Mouse (Mus musculus): Measurements from ENCODE around the gene Ncln. TPM values are rescaled to one million over a fixed set of nuclear protein-coding genes. Genes with fewer than 3 reads are reported as not detected.

Ncln gene
- total RNA-seq, 2 experiments from 2014 or later = 39.1 to 47.3 TPM

DNA sequence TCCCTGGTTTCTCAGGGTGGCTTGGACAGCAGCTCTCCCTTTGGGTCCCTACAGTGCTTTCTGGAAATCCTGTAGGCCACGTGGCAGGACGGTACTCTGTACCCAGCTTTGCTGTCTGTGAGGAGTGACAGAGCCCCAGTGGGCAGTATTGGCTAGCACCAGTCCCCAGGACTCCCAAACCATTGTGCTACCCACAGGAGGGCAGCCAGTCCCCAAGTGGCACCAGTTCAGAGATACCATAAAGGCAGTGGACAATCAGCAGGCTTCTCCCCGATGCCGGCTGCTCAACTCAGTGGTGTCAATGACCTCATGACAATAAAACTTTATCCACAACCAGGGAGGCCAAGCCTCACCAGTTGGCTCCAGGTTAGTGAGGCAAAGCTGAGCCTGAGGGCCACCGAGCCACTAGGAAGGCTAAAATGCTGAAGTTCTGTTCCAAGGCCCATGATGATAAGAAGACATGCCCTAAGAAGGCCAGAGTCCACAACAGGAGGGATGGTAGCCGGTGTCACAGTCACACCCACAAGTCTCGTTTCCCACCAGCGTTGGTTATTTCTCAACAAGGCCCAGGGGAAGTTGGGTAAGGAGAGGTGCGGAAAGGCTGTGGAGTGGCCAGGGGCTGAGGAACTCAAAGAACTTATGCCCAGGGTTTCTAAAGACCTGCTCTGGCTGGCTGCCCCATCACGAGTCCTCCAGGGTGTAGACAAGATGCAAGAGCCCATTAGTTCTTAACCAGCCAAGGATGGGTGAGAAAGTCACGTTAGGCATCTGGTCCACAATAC lies 1.7 kb downstream of the Ncln start:
- no peak for DNase-seq
- intact Hi-C loops (cut with DNase I; ENCODE audit: low total_unique reads) = no loop called here

DNA sequence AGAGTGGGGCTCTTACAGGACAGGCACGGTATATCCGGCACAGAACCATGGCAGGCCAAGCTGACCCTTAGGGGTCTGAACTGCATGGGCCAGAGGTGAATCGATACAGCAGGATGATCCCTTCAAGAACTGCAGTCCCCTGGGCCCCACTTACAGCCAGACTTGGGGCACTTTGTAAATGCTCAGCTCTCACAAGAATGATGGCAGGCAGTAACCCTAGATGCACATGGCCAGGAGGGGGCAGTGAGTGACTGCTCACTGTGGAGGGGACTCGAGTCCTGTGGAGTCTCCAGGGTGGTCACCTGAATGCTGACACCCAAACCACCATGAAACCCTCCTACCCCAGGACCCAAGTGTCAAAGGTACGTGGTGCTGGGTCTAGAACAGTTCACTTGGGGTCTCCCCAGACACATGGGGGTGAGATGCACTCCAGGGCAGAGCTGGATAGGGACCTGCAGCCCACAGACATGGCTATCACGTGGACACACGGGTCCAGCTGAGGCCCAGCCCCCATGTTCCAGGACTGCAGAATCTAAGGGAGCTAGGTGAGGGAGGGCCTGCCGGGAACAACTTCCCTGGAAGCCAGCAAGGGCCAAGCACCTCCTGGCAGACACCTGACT lies 2.5 kb downstream of the Ncln start:
- intact Hi-C loops (cut with DNase I; ENCODE audit: low total_unique reads) = no loop called here

DNA sequence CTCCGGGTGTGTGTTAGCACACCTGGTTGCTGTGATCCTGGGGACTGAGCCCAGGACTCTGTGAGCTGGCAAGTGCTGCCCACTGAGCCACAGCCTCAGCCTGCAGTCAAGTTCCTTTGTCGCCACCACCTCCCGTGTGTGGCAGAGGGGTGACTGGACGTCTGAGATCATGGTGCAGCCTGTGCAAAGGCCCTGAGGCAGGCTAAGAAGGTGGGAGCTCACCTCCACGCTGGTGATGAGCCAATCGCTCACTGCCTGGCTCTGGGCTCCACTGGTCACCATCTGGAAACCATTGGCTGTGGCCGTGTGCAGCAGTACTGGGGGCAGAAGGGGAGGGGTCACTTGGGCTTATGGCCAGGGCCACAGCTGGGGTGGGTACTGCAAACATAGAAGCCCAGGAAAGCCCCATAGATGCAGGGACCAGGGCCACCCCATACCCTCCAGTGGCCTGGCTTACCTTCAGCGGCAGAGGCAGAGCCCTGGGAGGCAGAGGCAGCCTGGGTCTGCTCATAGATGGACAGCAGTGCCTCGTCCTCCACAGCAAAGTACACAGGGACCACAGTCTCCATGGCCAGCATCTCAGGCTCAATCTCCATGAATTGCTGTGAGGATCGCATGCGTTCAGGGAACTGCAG lies 3.5 kb downstream of the Ncln start:
- intact Hi-C loops (cut with DNase I; ENCODE audit: low total_unique reads) = no loop called here

More for the DNA sequence above, 2.5 kb downstream of the Ncln start:
- DNase-seq = no peak

DNA sequence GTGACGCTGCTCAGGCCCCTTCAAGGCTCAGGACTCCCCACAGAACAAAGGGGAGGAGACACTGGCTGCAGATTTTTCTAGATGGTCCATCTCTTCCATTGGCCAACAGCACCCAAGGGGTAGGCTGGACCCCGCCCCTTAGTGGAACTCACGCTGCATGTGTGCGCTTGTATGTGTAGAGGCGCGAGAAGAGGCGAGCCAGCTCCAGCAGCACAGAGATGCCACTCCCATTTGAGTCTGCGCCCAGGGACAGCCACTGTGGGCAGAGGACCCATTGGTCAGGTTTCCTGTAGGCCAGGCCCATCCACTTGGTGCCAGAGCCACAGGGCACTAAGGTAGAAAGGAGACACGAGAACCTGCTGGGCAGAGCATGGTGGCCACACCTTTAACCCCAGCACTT lies 5.2 kb downstream of the Ncln start:
- no peak for DNase-seq
- intact Hi-C loops (cut with DNase I; ENCODE audit: low total_unique reads) = no loop called here

More for the DNA sequence above, 3.5 kb downstream of the Ncln start:
- no peak for DNase-seq

DNA sequence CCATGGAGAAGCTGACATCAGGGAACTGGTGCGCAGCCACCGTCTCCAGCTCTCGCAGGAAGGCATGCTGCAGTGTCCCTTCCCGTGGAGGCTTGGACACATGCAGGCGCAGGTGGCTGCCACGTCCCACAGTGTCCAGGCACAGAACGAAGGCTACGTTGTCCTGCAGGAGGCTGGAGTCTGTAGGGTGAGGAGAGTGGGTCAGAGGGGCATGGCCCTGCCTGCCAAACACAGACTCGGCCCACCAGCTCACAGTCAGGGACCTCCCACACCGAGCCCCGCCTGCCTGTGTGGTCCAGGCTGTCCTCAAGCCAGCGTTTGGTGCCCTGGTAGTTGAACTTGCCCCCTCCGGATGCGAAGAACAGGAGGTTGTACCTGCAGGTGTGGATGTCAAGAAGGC lies 6.3 kb downstream of the Ncln start:
- intact Hi-C loops (cut with DNase I; ENCODE audit: low total_unique reads) = no loop called here
- no peak for DNase-seq

DNA sequence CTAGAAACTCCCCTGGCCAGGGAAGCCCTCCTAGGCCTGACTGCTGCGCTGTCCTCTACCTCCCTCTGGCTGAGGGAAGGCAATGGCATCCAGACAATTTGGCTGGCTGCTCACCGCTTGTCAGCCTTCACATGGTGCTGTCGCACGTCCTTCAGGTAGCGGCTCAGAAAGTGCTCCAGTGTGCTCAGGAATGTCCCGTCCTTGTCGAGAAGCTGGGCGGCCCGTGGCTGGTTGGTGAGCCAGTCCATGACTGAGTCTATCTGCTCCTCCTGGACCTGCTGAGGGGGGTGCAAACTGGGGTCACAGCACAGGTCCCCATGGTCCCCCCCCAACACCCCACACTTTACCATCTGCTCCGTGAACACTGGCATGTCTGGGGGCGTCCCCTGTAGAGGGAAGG lies 8.1 kb downstream of the Ncln start:
- DNase-seq = no peak
- intact Hi-C loops (cut with DNase I; ENCODE audit: low total_unique reads) = no loop called here

DNA sequence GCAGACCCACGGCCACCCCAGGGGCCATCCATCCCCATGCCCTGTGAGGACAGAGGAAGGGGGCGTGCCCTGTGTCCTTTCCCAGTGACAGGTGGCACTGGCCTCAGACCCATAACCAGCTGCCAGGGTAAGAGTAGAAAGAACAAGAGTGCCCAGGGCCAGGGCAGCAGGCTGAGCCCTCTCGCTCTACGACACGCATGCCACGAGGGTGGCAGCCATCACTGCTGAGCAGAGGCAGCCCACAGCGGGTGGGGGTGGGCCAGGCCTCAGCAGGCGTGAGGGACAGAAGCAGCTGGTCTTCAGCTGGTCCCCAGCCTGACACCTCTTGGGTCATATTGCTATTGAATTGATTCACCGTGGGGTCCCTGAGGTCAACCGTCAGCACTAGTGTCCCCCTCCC lies 9.7 kb downstream of the Ncln start:
- no peak for DNase-seq
- intact Hi-C loops (cut with DNase I; ENCODE audit: low total_unique reads) = no loop called here

DNA sequence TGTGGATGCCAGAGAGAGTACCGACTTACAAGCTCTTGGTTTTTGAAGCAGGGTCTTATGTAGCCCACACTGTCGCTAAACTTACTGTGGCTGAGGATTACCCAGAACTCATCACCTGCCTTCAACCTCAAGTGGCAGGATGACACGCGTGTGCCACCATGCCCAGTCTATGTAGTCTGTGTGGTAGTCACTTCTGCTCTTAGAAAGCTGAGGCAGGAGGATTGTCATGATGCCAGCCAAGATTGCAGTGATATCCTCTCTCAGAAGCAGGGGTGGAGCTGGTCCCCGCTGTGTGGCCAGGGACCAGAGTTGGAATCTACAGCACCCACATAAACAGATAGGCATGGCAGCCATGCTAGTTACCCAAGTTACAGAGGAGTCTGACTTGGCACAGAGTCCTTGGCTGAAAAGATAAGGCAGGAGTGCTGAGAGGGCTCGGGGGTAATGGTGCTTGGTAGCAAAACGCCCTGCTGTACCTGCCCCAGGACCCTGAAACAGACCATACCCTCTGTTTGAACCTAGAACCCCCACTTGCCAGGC lies 10.6 kb downstream of the Ncln start:
- intact Hi-C loops (cut with DNase I; ENCODE audit: low total_unique reads) = no loop called here
- DNase-seq = no peak

DNA sequence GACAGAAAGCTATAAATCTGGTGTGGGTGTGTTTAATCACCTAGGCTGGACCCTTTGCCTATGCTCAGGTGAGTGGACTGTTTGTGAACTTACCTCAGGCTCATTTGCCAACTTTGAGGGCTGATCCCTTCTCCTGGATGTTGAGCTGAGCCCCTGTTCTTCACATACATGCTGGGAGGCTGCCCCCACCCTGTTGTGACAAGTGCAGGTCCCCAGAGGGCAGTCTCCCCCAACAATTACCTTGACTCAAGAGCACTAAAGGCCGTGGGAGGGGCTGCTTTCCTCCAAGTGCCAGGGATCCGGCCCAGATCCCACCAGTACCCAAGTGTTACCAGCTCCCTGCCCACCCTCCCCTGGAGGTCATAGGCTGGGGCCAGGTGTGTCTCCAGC lies 11.1 kb downstream of the Ncln start:
- intact Hi-C loops (cut with DNase I; ENCODE audit: low total_unique reads) = no loop called here
- no peak for DNase-seq

DNA sequence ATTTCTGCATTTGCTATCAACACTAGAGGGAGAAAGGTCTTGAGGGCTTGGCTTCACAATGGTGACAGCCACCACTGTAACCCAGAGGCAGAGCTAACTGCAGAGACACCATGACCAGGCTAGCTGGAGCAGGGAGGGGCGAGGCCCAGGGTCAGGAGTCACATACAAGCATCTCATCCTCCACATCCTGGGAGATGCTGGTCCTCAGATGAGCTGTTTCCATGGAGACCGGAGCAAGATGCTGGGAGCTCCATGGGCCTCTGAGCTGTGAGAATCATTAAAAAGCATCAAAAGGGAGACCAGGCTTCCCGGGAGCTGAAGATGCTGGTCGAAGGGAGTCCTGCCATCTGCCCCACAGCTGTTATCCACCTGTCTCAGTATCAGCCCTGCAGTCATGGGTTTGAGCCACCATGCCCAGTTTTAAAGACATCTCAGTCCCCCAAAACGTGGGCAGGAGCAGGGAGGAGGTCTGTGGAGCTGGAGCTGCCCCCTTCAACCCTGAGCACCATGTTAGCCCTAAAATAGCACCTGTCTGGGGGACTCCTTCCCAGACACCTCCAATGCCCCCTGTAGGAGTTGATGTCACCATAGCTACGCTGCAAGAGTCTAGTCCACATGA lies 11.6 kb downstream of the Ncln start:
- intact Hi-C loops (cut with DNase I; ENCODE audit: low total_unique reads) = no loop called here
- no peak for DNase-seq

DNA sequence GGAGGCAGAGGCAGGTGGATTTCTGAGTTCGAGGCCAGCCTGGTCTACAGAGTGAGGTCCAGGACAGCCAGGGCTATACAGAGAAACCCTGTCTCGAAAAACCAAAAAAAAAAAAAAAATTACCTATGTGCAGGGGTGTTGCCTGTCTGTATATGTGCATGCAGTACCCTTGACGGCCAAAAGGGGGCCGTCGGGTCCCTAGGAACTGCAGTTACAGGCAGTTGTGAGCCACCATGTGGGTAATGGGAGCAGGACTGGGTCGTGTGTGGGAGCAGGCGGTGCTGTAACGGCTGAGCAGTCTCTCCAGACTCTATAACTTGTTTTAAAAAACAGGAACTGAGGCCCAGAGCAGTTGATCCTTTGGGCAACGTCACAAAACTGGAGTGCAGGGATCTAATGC lies 12.2 kb downstream of the Ncln start:
- DNase-seq = no peak
- intact Hi-C loops (cut with DNase I; ENCODE audit: low total_unique reads) = no loop called here

DNA sequence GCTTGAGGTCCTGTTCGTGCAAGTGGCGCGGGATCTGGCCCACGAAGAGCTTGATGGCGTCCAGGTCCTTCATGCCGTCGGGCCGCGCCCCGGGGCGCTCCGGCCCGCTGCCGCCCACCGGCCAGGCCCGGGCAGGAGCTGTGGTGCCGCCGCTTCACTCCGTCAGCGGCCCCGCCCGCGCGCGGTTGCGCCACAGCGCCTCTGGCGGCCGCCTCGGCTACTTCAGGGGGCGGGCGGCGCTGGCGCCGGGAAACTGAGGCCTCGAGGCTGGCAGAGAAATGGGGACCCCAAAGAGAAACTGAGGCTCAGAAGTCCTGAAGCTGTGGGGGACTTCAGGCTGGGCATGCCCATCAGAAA lies 13.7 kb downstream of the Ncln start, which contains the start of gene Celf5:
Gene Celf5, minus strand, starts transcription at position 177 of the 357 bp plus-strand sequence.
- DNase-seq = no peak
- intact Hi-C loops (cut with DNase I; ENCODE audit: low total_unique reads) = no loop called here

DNA sequence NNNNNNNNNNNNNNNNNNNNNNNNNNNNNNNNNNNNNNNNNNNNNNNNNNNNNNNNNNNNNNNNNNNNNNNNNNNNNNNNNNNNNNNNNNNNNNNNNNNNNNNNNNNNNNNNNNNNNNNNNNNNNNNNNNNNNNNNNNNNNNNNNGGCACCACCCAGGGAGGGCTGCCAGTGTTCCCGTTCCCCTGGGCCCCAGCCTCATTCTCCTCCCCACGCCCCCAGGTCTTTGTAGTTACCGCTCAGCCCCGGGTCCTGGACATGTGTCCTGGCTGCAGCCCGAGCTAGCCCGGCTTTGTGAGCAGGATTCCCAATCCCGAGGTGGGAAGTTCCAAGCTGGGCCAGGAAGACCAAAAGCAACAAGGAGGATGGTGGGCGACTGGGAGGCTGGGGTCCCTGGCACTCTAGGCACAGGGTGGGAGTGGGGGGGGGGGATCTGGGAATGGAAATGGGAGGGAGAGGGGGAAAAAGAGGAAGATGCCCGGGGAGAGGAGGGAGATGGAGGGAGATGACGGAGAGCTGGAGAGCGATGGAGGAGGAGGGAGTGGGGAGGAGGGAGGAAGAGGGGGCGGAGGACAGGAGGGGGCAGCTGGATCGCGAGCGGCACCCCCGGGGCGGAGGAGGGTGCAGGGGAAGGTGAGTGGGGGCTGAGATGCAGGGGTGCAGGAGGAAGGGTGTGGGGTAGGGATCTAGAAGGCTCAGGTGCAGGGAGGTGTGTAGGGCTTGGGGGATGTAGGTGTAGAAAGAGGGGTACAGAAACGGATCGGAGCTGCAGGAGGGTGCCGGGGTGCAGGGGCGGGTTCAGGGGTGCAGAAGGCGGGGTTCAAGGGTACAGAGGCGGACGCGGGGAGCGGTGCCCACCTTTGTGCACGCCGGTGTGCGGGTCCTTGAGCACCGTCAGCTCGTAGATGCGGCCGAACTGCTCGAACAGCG lies 14.3 kb downstream of the Ncln start:
- intact Hi-C loops (cut with DNase I; ENCODE audit: low total_unique reads) = no loop called here
- no peak for DNase-seq

DNA sequence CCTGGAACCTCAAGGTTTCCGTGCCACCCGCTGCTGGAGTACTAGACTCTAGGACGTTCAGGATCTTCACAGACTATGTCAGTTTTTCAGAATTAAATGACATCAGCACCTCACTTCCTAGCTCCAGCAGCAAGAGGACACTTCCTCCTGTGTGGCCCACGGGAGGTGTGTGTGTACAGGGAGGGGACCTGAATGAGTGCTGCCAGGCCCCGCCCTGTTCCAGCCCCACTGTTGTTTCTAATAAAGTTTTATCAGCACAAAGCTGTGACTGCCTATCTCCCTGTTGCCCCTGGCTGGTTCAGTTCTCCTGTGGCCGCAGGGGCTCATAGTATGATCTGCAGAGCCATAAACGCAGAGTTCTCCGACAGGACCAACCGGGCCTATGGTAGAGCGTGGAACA lies 21.7 kb downstream of the Ncln start:
- no peak for DNase-seq
- intact Hi-C loops (cut with DNase I; ENCODE audit: low total_unique reads) = no loop called here

DNA sequence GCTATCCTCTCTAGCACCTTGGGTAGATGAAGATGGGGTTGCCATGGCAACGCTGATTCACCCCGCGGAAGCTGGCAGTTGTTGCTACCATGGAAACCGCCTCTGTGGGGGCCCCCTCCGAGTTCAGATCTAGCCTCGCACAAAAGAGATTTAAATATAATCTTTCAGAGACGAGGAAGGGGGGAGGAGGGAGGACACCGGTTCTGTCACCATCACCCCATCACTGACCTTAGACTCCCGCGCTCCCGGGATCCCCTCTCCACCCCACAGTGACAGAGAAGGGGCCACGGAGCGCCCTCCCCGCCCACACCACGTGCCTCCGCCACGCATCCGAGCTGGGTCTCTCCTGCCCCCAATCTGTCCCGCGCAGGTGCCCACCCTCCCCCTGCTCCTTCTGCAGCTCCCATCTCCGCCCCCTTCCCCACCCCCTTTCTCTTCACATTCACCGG lies 23.2 kb downstream of the Ncln start:
- intact Hi-C loops (cut with DNase I; ENCODE audit: low total_unique reads) = no loop called here
- no peak for DNase-seq

DNA sequence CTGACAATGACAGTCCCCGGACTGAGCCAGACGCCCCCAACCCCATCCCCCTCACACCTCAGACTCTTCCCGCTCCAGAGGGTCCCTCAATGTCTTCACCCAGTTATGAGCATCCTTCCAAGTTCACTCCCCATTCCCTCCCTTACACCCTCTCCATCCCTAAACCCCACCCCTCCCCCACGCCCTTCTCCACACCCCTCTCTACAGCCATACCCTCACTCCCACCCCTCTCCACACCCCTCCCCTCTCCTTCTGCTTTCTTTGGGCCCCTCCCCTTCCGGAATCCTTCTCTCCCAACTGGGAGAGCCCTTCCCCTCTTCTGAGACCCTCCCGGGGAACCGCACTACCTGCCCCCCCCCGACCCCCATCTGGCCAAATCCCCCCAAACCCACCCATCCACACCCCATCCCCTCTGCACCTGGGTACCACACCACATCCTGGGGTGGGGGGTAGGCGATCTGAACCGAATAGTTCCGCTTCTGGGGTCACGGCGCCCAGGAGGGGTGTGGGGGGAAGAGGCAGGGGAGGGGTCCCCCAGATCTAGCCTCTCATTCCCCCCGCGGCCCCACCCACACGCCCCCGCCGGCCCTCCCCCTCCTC lies 23.7 kb downstream of the Ncln start:
- DNase-seq = no peak
- intact Hi-C loops (cut with DNase I; ENCODE audit: low total_unique reads) = no loop called here

DNA sequence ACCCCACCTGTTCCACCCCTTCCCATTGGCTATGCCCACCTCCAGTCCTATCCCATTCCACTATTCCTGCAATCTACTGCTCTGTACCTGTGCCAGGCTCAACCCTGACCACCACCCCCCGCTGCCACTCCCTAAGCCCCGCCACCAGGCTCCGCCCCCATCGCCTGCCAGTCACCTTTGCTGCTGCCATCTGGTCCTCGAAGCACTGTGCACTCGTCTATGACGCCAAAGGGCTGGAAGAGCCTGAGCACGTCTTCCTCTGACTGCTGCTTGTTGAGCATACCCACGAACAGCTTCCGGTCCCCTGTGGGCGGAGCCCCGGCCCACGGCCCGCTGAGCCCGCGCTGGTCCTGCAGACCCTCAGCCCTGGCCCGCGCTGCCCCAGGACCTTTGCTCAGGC lies 25.7 kb downstream of the Ncln start:
- intact Hi-C loops (cut with DNase I; ENCODE audit: low total_unique reads) = no loop called here
- no peak for DNase-seq

DNA sequence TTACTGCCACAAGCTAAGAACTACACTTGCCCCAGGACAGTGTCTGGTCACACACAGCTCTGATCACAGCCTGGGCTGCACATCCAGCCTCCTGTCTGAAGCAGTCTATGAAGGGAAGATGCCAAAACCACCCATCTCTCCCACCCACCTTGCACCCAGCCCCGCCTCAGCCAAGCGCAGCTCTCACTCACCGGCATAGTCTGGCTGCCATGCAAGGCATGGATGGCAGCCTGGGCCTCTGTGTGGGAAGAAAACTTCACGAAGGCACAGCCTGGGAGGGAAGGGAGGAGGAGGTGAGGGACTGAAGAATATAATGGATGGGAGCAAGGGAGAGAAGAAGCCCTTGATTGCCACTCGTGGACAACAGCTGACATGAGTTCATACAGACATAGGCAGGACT lies 26.9 kb downstream of the Ncln start:
- no peak for DNase-seq
- intact Hi-C loops (cut with DNase I; ENCODE audit: low total_unique reads) = no loop called here

Data from gastrocnemius, postnatal 14 days (tissue).